ENCODE assay signal across 9 mouse cellular contexts in the genomic region with DNA sequence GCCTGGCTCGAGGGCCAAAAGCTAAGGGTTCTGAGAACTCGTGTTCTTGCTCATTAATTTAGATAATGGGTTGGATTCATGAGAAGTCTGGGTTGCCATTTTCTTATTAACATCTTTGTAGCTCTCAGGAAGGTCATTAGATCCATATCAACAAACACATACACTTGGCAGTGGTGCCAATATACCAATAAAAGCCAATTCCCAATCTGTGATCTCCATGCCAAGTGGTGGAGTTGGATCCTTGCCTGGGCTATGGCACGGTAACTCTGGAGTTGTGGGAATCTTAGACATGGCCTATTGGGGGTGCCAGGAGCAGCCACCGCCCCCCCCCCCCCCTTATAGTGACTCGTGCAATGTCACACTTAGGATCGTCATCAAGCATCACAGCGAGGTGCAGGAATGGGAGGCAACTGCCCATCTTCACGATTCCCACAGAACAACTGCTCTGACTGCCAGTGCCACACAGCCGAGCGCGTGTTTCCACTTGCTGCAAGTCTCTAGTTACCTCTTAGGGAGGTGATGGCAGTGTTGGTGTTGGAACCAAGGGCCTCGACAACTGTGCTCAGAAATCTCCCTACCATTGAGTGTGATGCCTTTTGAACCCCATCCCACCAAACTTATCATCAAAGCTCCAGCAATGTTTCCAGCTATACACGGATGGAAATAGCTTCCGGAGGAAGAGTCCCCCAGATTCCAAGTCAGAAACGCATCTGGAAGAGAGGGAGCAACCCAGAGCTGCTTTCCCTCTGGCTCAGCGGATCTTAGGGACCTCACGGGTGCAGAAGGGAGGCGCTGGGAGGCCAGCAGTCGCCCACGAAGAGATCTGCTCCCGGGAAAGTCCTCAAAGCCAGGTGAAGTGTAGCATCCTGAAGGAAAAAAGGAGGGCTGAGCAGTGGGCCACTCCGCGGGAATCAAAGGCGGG. TPM values are rescaled to one million over a fixed set of nuclear protein-coding genes. Genes with fewer than 3 reads are reported as not detected.
DNase-seq lines count a peak whose midpoint lies in the region; ATAC-seq and TF ChIP-seq lines count a peak whose summit lies in the region.
"Had no signal": no experiment of that assay in that cellular context is flagged by ENCODE, and none has a peak within 500 bp of the region (broad histone marks: within the 10 kb centered on the region; RNA-seq: fewer than 3 reads in every experiment).

No protein-coding gene starts in this region.

- no peak for DNase-seq in layer of hippocampus, adult 2 months (ENCODE audit: low spot score in 2 of 2)
- DNase-seq in layer of hippocampus, postnatal 10 days (ENCODE audit: low spot score in 2 of 2): no peak
- peak; percentile 59 for DNase-seq in intestine, embryonic 14.5 days (ENCODE audit: low spot score)
- no peak for DNase-seq in midbrain, postnatal 0 days (ENCODE audit: low spot score)
- no peak for DNase-seq in B cell, adult 2 months
- no peak for DNase-seq in thymus, adult 2 months
- no peak for DNase-seq in embryo, embryonic 10.5 days (ENCODE audit: low spot score)

- TF ChIP-seq POLR2A in thymus, adult 2 months (IDR thresholded peaks at IDR 0.05; ENCODE audit: control insufficient read depth, extremely low read depth, insufficient read depth, low read length, poor library complexity): no peak

- no peak for TF ChIP-seq CTCF in layer of hippocampus, adult 2 months (conservative IDR thresholded peaks at IDR 0.05)
- TF ChIP-seq CTCF in midbrain, postnatal 0 days (IDR thresholded peaks at IDR 0.05): no peak
- no peak for TF ChIP-seq CTCF in thymus, adult 2 months (IDR thresholded peaks at IDR 0.05; ENCODE audit: borderline replicate concordance, control insufficient read depth, extremely low read depth, insufficient read depth, low read length, poor library complexity)

- no peaks in the 10 kb centered on the region for H3K9me3 ChIP-seq in forebrain, embryonic 12.5 days
- no peaks in the 10 kb centered on the region for H3K9me3 ChIP-seq in intestine, embryonic 14.5 days (ENCODE audit: control insufficient read depth, low read length)
- no peaks in the 10 kb centered on the region for H3K9me3 ChIP-seq in midbrain, postnatal 0 days (ENCODE audit: low read length)

- 39% methylated on average over 24 of the region's 24 CpGs for WGBS in forebrain, embryonic 12.5 days
- WGBS in intestine, embryonic 14.5 days: 39% methylated on average over 24 of the region's 24 CpGs
- 41% methylated on average over 24 of the region's 24 CpGs for WGBS in midbrain, postnatal 0 days
- WGBS in thymus, adult 2 months: 55% methylated on average over 24 of the region's 24 CpGs

- peak overlapping the region; percentile 8; the same call in 1 of the 2 replicates for H3K4me3 ChIP-seq in layer of hippocampus, adult 2 months
- H3K4me3 ChIP-seq in forebrain, embryonic 12.5 days (replicated peaks): peak overlapping the region; percentile 26
- H3K4me3 ChIP-seq in intestine, embryonic 14.5 days (ENCODE audit: low read depth, low read length): peak overlapping the region; percentile 20
- peak overlapping the region; percentile 10; the same call in 1 of the 2 replicates for H3K4me3 ChIP-seq in midbrain, postnatal 0 days (ENCODE audit: low read depth, low read length)
- no peak overlapping the region for H3K4me3 ChIP-seq in thymus, adult 2 months (ENCODE audit: control insufficient read depth, insufficient read depth, low read length)

- ATAC-seq in forebrain, embryonic 12.5 days (ENCODE audit: low FRiP score): no peak
- ATAC-seq in intestine, embryonic 14.5 days (replicated peaks; ENCODE audit: low FRiP score, low TSS enrichment, low read depth): no peak
- no peak for ATAC-seq in midbrain, postnatal 0 days (ENCODE audit: low FRiP score)

- H3K9ac ChIP-seq in forebrain, embryonic 12.5 days: peak overlapping the region; percentile 33; the same call in 1 of the 2 replicates
- 0 out of 2 replicates have a peak overlapping the region, but pooled peaks have one; percentile 20 for H3K9ac ChIP-seq in intestine, embryonic 14.5 days (ENCODE audit: low read length)
- H3K9ac ChIP-seq in midbrain, postnatal 0 days (replicated peaks; ENCODE audit: low read length, poor library complexity, severe bottlenecking): no peak overlapping the region

- peaks cover 30% of the 10 kb centered on the region for H3K4me1 ChIP-seq in forebrain, embryonic 12.5 days
- peaks cover 16% of the 10 kb centered on the region for H3K4me1 ChIP-seq in intestine, embryonic 14.5 days (replicated peaks; ENCODE audit: control insufficient read depth, insufficient read depth, low read length)
- H3K4me1 ChIP-seq in midbrain, postnatal 0 days (ENCODE audit: insufficient read depth, low read length): no peaks in the 10 kb centered on the region
- peaks cover 23% of the 10 kb centered on the region for H3K4me1 ChIP-seq in thymus, adult 2 months (replicated peaks; ENCODE audit: control insufficient read depth, insufficient read depth, low read length)

- H3K4me2 ChIP-seq in forebrain, embryonic 12.5 days: peak overlapping the region; percentile 52
- peak overlapping the region; percentile 60 for H3K4me2 ChIP-seq in intestine, embryonic 14.5 days (ENCODE audit: low read length)
- H3K4me2 ChIP-seq in midbrain, postnatal 0 days (ENCODE audit: low read depth, low read length, poor library complexity, severe bottlenecking): peak overlapping the region; percentile 49

- no peak overlapping the region for H3K27ac ChIP-seq in layer of hippocampus, adult 2 months
- H3K27ac ChIP-seq in forebrain, embryonic 12.5 days: no peak overlapping the region
- H3K27ac ChIP-seq in intestine, embryonic 14.5 days (ENCODE audit: low read depth): no peak overlapping the region
- no peak overlapping the region for H3K27ac ChIP-seq in midbrain, postnatal 0 days (ENCODE audit: low read depth, low read length)
- H3K27ac ChIP-seq in thymus, adult 2 months (ENCODE audit: control insufficient read depth, insufficient read depth, low read length): no peak overlapping the region

- H3K27me3 ChIP-seq in forebrain, embryonic 12.5 days: peaks cover 62% of the 10 kb centered on the region
- 0 out of 2 replicates have a peak, but pooled peaks cover 5% of the 10 kb centered on the region for H3K27me3 ChIP-seq in intestine, embryonic 14.5 days (replicated peaks; ENCODE audit: control insufficient read depth, insufficient read depth, low read length)
- H3K27me3 ChIP-seq in midbrain, postnatal 0 days (ENCODE audit: insufficient read depth, low read length): 0 out of 2 replicates have a peak, but pooled peaks cover 4% of the 10 kb centered on the region
- H3K27me3 ChIP-seq in thymus, adult 2 months (ENCODE audit: control insufficient read depth, insufficient read depth, low read length): peaks cover 7% of the 10 kb centered on the region; the same call in 1 of the 2 replicates

- H3K36me3 ChIP-seq in forebrain, embryonic 12.5 days (replicated peaks): no peaks in the 10 kb centered on the region
- H3K36me3 ChIP-seq in intestine, embryonic 14.5 days (ENCODE audit: control insufficient read depth, insufficient read depth, low read length): no peaks in the 10 kb centered on the region
- H3K36me3 ChIP-seq in midbrain, postnatal 0 days (ENCODE audit: insufficient read depth, low read length): no peaks in the 10 kb centered on the region
- no peaks in the 10 kb centered on the region for H3K36me3 ChIP-seq in thymus, adult 2 months (ENCODE audit: control insufficient read depth, insufficient read depth, low read length)

RNA-seq across cellular contexts. Expression of a gene that starts 46.8 kb away (rescaled TPM):
- total RNA-seq in layer of hippocampus, adult 2 months (2021): 10 to 100 TPM; 49.5 to 51.5 TPM
- total RNA-seq in layer of hippocampus, postnatal 10 days (2021): 10 to 100 TPM; 35.4 to 44.7 TPM
- 25.8 and 25.9 TPM in 2 replicates for polyA plus RNA-seq in forebrain, embryonic 12.5 days (2016; fragmentation: Nextera tagmentation; extraction: Ambion mirVana)
- polyA plus RNA-seq in intestine, embryonic 14.5 days (2014; fragmentation: Nextera tagmentation; extraction: Ambion mirVana): 17.5 and 20.0 TPM in 2 replicates
- 13.5 and 30.1 TPM in 2 replicates for total RNA-seq in midbrain, postnatal 0 days (2014; rRNA removed)
- 16.8 and 20.8 TPM in 2 replicates for polyA plus RNA-seq in midbrain, postnatal 0 days (2015; fragmentation: Nextera tagmentation; extraction: Ambion mirVana)
- 5.7 and 5.9 TPM in 2 replicates for polyA plus RNA-seq in thymus, adult 2 months (2012; rRNA removed)

RNA-seq across cellular contexts. Expression of a gene that starts 50.8 kb away (rescaled TPM):
- under 1 TPM; 0.56 to 0.59 TPM for total RNA-seq in layer of hippocampus, adult 2 months (2021)
- total RNA-seq in layer of hippocampus, postnatal 10 days (2021): under 1 TPM; 0.46 to 0.91 TPM
- polyA plus RNA-seq in forebrain, embryonic 12.5 days (2016; fragmentation: Nextera tagmentation; extraction: Ambion mirVana): 0.27 and 0.32 TPM in 2 replicates
- 1.8 and 2.5 TPM in 2 replicates for polyA plus RNA-seq in intestine, embryonic 14.5 days (2014; fragmentation: Nextera tagmentation; extraction: Ambion mirVana)
- 0.85 and 0.99 TPM in 2 replicates for total RNA-seq in midbrain, postnatal 0 days (2014; rRNA removed)
- polyA plus RNA-seq in midbrain, postnatal 0 days (2015; fragmentation: Nextera tagmentation; extraction: Ambion mirVana): 0.52 and 0.88 TPM in 2 replicates
- 0.09 and 0.10 TPM in 2 replicates for polyA plus RNA-seq in thymus, adult 2 months (2012; rRNA removed)
- total RNA-seq: heart, adult 18-20 months had no signal

RNA-seq across cellular contexts. Expression of a gene that starts 53.2 kb away (rescaled TPM):
- 10 to 100 TPM; 17.7 to 21.4 TPM for total RNA-seq in layer of hippocampus, adult 2 months (2021)
- total RNA-seq in layer of hippocampus, postnatal 10 days (2021): 10 to 100 TPM; 12.1 to 12.8 TPM
- polyA plus RNA-seq in forebrain, embryonic 12.5 days (2016; fragmentation: Nextera tagmentation; extraction: Ambion mirVana): 0.52 and 0.85 TPM in 2 replicates
- polyA plus RNA-seq in intestine, embryonic 14.5 days (2014; fragmentation: Nextera tagmentation; extraction: Ambion mirVana): 0.67 and 0.76 TPM in 2 replicates
- total RNA-seq in midbrain, postnatal 0 days (2014; rRNA removed): 5.1 and 7.6 TPM in 2 replicates
- 2.0 and 2.9 TPM in 2 replicates for polyA plus RNA-seq in midbrain, postnatal 0 days (2015; fragmentation: Nextera tagmentation; extraction: Ambion mirVana)
- 6.6 and 6.9 TPM in 2 replicates for polyA plus RNA-seq in thymus, adult 2 months (2012; rRNA removed)
